In genomic region chr6:91979301-91979996, GRCm38 (mm10) we compare ENCODE assay signal across 8 mouse cellular contexts. TPM values are rescaled to one million over a fixed set of nuclear protein-coding genes. Genes with fewer than 3 reads are reported as not detected.
DNase-seq lines count a peak whose midpoint lies in the region; ATAC-seq and TF ChIP-seq lines count a peak whose summit lies in the region.

No protein-coding gene starts in this region.

- H3K4me1 ChIP-seq in kidney, embryonic 14.5 days (ENCODE audit: control insufficient read depth, insufficient read depth, low read length): peaks cover 7% of the 10 kb centered on the region
- peaks cover 6% of the 10 kb centered on the region; the same call in 1 of the 2 replicates for H3K4me1 ChIP-seq in forebrain, embryonic 14.5 days (ENCODE audit: control insufficient read depth, insufficient read depth, low read length)
- H3K4me1 ChIP-seq in kidney, postnatal 0 days (replicated peaks; ENCODE audit: insufficient read depth, low read length): peaks cover 6% of the 10 kb centered on the region; the same call in 1 of the 2 replicates
- peaks cover 6% of the 10 kb centered on the region; the same call in 1 of the 2 replicates for H3K4me1 ChIP-seq in midbrain, embryonic 16.5 days (ENCODE audit: control insufficient read depth, insufficient read depth, low read length)

- WGBS in kidney, embryonic 14.5 days: 9% methylated on average over 23 of the region's 23 CpGs
- 10% methylated on average over 23 of the region's 23 CpGs for WGBS in forebrain, embryonic 14.5 days
- WGBS in kidney, postnatal 0 days: 12% methylated on average over 23 of the region's 23 CpGs
- WGBS in midbrain, embryonic 16.5 days: 11% methylated on average over 23 of the region's 23 CpGs

- TF ChIP-seq CTCF in kidney, postnatal 0 days (IDR thresholded peaks at IDR 0.05; ENCODE audit: low read depth): no peak

- DNase-seq in kidney, adult 11 months: no peak
- DNase-seq in forebrain, embryonic 14.5 days (ENCODE audit: low spot score): no peak
- DNase-seq in kidney, postnatal 0 days (ENCODE audit: low spot score): no peak
- DNase-seq in frontal cortex, postnatal 14 days (ENCODE audit: low spot score in 2 of 2): no peak
- DNase-seq in left cerebral cortex, adult 11 months (ENCODE audit: low spot score): no peak

- H3K27ac ChIP-seq in kidney, embryonic 14.5 days (ENCODE audit: low read depth, low read length): no peak overlapping the region
- no peak overlapping the region for H3K27ac ChIP-seq in forebrain, embryonic 14.5 days (ENCODE audit: low read depth, low read length)
- peak overlapping the region; percentile 60; the same call in 1 of the 2 replicates for H3K27ac ChIP-seq in kidney, postnatal 0 days
- no peak overlapping the region for H3K27ac ChIP-seq in midbrain, embryonic 16.5 days (ENCODE audit: low read length)

- H3K9me3 ChIP-seq in kidney, embryonic 14.5 days (ENCODE audit: control insufficient read depth, low read length): no peaks in the 10 kb centered on the region
- H3K9me3 ChIP-seq in forebrain, embryonic 14.5 days (replicated peaks; ENCODE audit: control insufficient read depth, low read length): no peaks in the 10 kb centered on the region
- H3K9me3 ChIP-seq in kidney, postnatal 0 days (replicated peaks; ENCODE audit: low read length): no peaks in the 10 kb centered on the region
- no peaks in the 10 kb centered on the region for H3K9me3 ChIP-seq in midbrain, embryonic 16.5 days (replicated peaks; ENCODE audit: control insufficient read depth, low read length, poor library complexity, severe bottlenecking)

- H3K4me3 ChIP-seq in kidney, embryonic 14.5 days (ENCODE audit: low read length): peak overlapping the region; percentile 65
- H3K4me3 ChIP-seq in forebrain, embryonic 14.5 days (ENCODE audit: low read depth, low read length): peak overlapping the region; percentile 40
- peak overlapping the region; percentile 68 for H3K4me3 ChIP-seq in kidney, postnatal 0 days (replicated peaks; ENCODE audit: low read depth, low read length)
- peak overlapping the region; percentile 61 for H3K4me3 ChIP-seq in midbrain, embryonic 16.5 days (ENCODE audit: low read depth, low read length)

- H3K36me3 ChIP-seq in kidney, embryonic 14.5 days (ENCODE audit: control insufficient read depth, insufficient read depth, low read length): no peaks in the 10 kb centered on the region
- H3K36me3 ChIP-seq in forebrain, embryonic 14.5 days (ENCODE audit: control insufficient read depth, insufficient read depth, low read length): no peaks in the 10 kb centered on the region
- no peaks in the 10 kb centered on the region for H3K36me3 ChIP-seq in kidney, postnatal 0 days (ENCODE audit: insufficient read depth, low read length)
- H3K36me3 ChIP-seq in midbrain, embryonic 16.5 days (ENCODE audit: control insufficient read depth, insufficient read depth, low read length): no peaks in the 10 kb centered on the region

- peak overlapping the region; percentile 88 for H3K4me2 ChIP-seq in kidney, embryonic 14.5 days (replicated peaks; ENCODE audit: low read depth, low read length)
- peak overlapping the region; percentile 72 for H3K4me2 ChIP-seq in forebrain, embryonic 14.5 days (ENCODE audit: low read length)
- peak overlapping the region; percentile 80 for H3K4me2 ChIP-seq in kidney, postnatal 0 days (ENCODE audit: low read length)
- H3K4me2 ChIP-seq in midbrain, embryonic 16.5 days (ENCODE audit: low read length): peak overlapping the region; percentile 89

- H3K9ac ChIP-seq in kidney, embryonic 14.5 days (ENCODE audit: low read depth, low read length): peak overlapping the region; percentile 72
- H3K9ac ChIP-seq in forebrain, embryonic 14.5 days (ENCODE audit: low read length): peak overlapping the region; percentile 59
- H3K9ac ChIP-seq in kidney, postnatal 0 days (ENCODE audit: low read depth, low read length): peak overlapping the region; percentile 71
- peak overlapping the region; percentile 79 for H3K9ac ChIP-seq in midbrain, embryonic 16.5 days (ENCODE audit: low read depth, low read length)

- H3K27me3 ChIP-seq in kidney, embryonic 14.5 days (ENCODE audit: control insufficient read depth, insufficient read depth, low read length): peaks cover 6% of the 10 kb centered on the region
- peaks cover 10% of the 10 kb centered on the region; the same call in 1 of the 2 replicates for H3K27me3 ChIP-seq in forebrain, embryonic 14.5 days (replicated peaks; ENCODE audit: control insufficient read depth, insufficient read depth, low read length)
- H3K27me3 ChIP-seq in kidney, postnatal 0 days (ENCODE audit: insufficient read depth, low read length): 0 out of 2 replicates have a peak, but pooled peaks cover 3% of the 10 kb centered on the region
- H3K27me3 ChIP-seq in midbrain, embryonic 16.5 days (ENCODE audit: control insufficient read depth, insufficient read depth, low read depth, low read length): no peaks in the 10 kb centered on the region

- no peak for ATAC-seq in kidney, embryonic 14.5 days (ENCODE audit: low FRiP score, low TSS enrichment)
- no peak; the same call in 1 of the 2 replicates for ATAC-seq in forebrain, embryonic 14.5 days
- no peak for ATAC-seq in kidney, postnatal 0 days (replicated peaks; ENCODE audit: low FRiP score, low read depth)
- no peak for ATAC-seq in midbrain, embryonic 16.5 days
- no peak for ATAC-seq in activated CD4-positive, CD25-positive, alpha-beta regulatory T cell, adult 4 months

RNA-seq across cellular contexts. Expression of gene Fgd5, which starts 0.8 kb away (rescaled TPM):
- polyA plus RNA-seq in kidney, embryonic 14.5 days (2014; fragmentation: Nextera tagmentation; extraction: Ambion mirVana): 9.7 and 14.0 TPM in 2 replicates
- 5.6 and 6.3 TPM in 2 replicates for polyA plus RNA-seq in forebrain, embryonic 14.5 days (2014; fragmentation: Nextera tagmentation; extraction: Ambion mirVana)
- 11.9 and 12.5 TPM in 2 replicates for polyA plus RNA-seq in kidney, postnatal 0 days (2015; fragmentation: Nextera tagmentation; extraction: Ambion mirVana)
- 10.0 and 11.2 TPM in 2 replicates for polyA plus RNA-seq in midbrain, embryonic 16.5 days (2015; fragmentation: Nextera tagmentation; extraction: Ambion mirVana)
- under 1 TPM in 1 of 2 experiments, not detected in 1; 0.42 TPM for polyA plus RNA-seq in activated CD4-positive, CD25-positive, alpha-beta regulatory T cell, adult 4 months (2017; shearing (Covaris generic))
